Comparison of ENCODE assay signal across 8 mouse cellular contexts in the genomic region with DNA sequence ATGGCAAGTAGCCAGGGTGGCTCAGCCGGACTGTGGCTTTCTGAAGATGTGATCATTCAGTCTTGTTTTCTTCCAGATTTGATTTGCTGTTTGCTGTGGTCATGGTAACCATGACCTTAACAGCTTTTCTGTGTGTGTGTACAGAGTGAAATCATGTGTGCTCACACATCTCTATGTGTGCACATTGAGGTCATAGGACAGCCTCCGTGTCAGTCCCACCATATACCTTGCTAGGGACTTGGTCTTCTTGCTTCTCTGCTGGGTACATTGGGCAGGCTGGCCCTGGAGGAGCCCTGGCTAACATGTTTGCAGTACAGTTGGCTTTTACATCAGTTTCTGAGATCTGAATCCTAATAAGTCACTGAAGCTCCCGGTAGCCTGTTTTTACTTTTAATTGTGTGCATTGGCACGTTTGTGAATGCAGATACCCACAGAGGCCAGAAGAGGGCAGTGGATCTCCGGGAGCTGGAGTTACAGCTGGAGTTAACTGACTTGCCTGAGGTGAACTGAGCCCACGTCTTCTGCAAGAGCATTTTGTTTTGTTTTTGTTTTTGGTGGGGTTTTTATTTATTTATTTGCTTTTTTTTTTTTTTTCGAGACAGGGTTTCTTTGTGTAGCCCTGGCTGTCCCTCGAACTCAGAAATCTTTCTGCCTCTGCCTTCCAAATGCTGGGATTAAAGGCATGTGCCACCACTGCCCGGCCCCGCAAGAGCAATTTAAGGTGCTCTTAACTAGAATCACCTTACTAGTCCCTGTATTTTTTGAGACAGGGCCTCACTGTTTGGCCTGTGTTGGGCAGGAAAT. TPM values are rescaled to one million over a fixed set of nuclear protein-coding genes. Genes with fewer than 3 reads are reported as not detected.
DNase-seq lines count a peak whose midpoint lies in the region; ATAC-seq and TF ChIP-seq lines count a peak whose summit lies in the region.

No protein-coding gene starts in this region.

- ATAC-seq in hindbrain, embryonic 11.5 days (ENCODE audit: low FRiP score) = no peak
- ATAC-seq in hindbrain, embryonic 14.5 days (ENCODE audit: low FRiP score) = no peak
- peak; percentile 90 for ATAC-seq in megakaryocyte-erythroid progenitor cell, adult 5-6 weeks (replicated peaks; ENCODE audit: low FRiP score, low TSS enrichment, poor library complexity, severe bottlenecking)

- peak; percentile 53 for DNase-seq in hindbrain, embryonic 11.5 days (ENCODE audit: low spot score)
- no peak for DNase-seq in hindbrain, embryonic 14.5 days (ENCODE audit: low spot score)
- DNase-seq in CD4-positive helper T cell, adult 2 months (ENCODE audit: low read depth, low spot score) = peak; percentile 68
- peak; percentile 47 for DNase-seq in adipocyte (ENCODE audit: low spot score)
- peak; percentile 60 to 69 for DNase-seq in kidney, postnatal 4 days
- peak; percentile 35 to 62 for DNase-seq in thymus, postnatal 10 days (ENCODE audit: low spot score in 2 of 2)

- H3K36me3 ChIP-seq in hindbrain, embryonic 11.5 days (ENCODE audit: control insufficient read depth, insufficient read depth, low read length) = no peaks in the 10 kb centered on the region
- no peaks in the 10 kb centered on the region for H3K36me3 ChIP-seq in hindbrain, embryonic 14.5 days (replicated peaks; ENCODE audit: control insufficient read depth, insufficient read depth)

- no peaks in the 10 kb centered on the region for H3K4me1 ChIP-seq in hindbrain, embryonic 11.5 days (replicated peaks; ENCODE audit: control insufficient read depth, insufficient read depth, low read length)
- no peaks in the 10 kb centered on the region for H3K4me1 ChIP-seq in hindbrain, embryonic 14.5 days (replicated peaks; ENCODE audit: control insufficient read depth, insufficient read depth, low read length)
- H3K4me1 ChIP-seq in embryonic fibroblast, embryonic 13.5 days (ENCODE audit: control insufficient read depth, insufficient read depth, low read length) = no peaks in the 10 kb centered on the region

- no peak overlapping the region for H3K4me3 ChIP-seq in hindbrain, embryonic 11.5 days (ENCODE audit: low read depth, low read length)
- no peak overlapping the region for H3K4me3 ChIP-seq in hindbrain, embryonic 14.5 days (replicated peaks; ENCODE audit: low read length)
- H3K4me3 ChIP-seq in embryonic fibroblast, embryonic 13.5 days (ENCODE audit: insufficient read depth, low read length) = no peak overlapping the region

- no peak overlapping the region for H3K4me2 ChIP-seq in hindbrain, embryonic 11.5 days (replicated peaks; ENCODE audit: low read depth, low read length)
- no peak overlapping the region for H3K4me2 ChIP-seq in hindbrain, embryonic 14.5 days (replicated peaks)

- WGBS in hindbrain, embryonic 11.5 days = 59% methylated on average over 10 of the region's 10 CpGs
- 56% methylated on average over 10 of the region's 10 CpGs for WGBS in hindbrain, embryonic 14.5 days

- H3K9ac ChIP-seq in hindbrain, embryonic 11.5 days (ENCODE audit: low read depth, low read length) = no peak overlapping the region
- H3K9ac ChIP-seq in hindbrain, embryonic 14.5 days = no peak overlapping the region

- TF ChIP-seq POLR2A in embryonic fibroblast, embryonic 13.5 days (IDR thresholded peaks at IDR 0.05; ENCODE audit: low read depth, low read length) = no peak

- TF ChIP-seq CTCF in embryonic fibroblast, embryonic 13.5 days (IDR thresholded peaks at IDR 0.05; ENCODE audit: borderline replicate concordance, insufficient read depth, low read length) = peak; percentile 42

- H3K27ac ChIP-seq in hindbrain, embryonic 11.5 days (ENCODE audit: low read depth, low read length) = no peak overlapping the region
- no peak overlapping the region for H3K27ac ChIP-seq in hindbrain, embryonic 14.5 days
- H3K27ac ChIP-seq in embryonic fibroblast, embryonic 13.5 days (ENCODE audit: insufficient read depth, low read length) = no peak overlapping the region

- no peaks in the 10 kb centered on the region for H3K27me3 ChIP-seq in hindbrain, embryonic 11.5 days (ENCODE audit: control insufficient read depth, insufficient read depth, low read length)
- H3K27me3 ChIP-seq in hindbrain, embryonic 14.5 days (ENCODE audit: control insufficient read depth, insufficient read depth, low read length) = no peaks in the 10 kb centered on the region

- H3K9me3 ChIP-seq in hindbrain, embryonic 11.5 days (ENCODE audit: control insufficient read depth, low read length) = no peaks in the 10 kb centered on the region
- no peaks in the 10 kb centered on the region for H3K9me3 ChIP-seq in hindbrain, embryonic 14.5 days (ENCODE audit: control insufficient read depth, low read length)

RNA-seq across cellular contexts. Expression of a gene that starts 38.0 kb away (rescaled TPM):
- polyA plus RNA-seq in hindbrain, embryonic 11.5 days (2014; fragmentation: Nextera tagmentation; extraction: Ambion mirVana) = 27.0 and 27.9 TPM in 2 replicates
- polyA plus RNA-seq in hindbrain, embryonic 14.5 days (2014; fragmentation: Nextera tagmentation; extraction: Ambion mirVana) = 10.7 and 12.3 TPM in 2 replicates
- 20.7 and 27.2 TPM in 2 replicates for polyA plus RNA-seq in embryonic fibroblast, embryonic 13.5 days (2011; ENCODE audit: insufficient read length, low read depth, missing spikeins)
- total RNA-seq in megakaryocyte-erythroid progenitor cell, adult 5-6 weeks (2014; fragmentation: Nextera tagmentation) = 28.4 and 42.0 TPM in 2 replicates
- 46.9 and 50.6 TPM in 2 replicates for total RNA-seq in megakaryocyte-erythroid progenitor cell, adult 5-6 weeks (2017)

RNA-seq across cellular contexts. Expression of a gene that starts 46.4 kb away (rescaled TPM):
- 14.7 and 17.7 TPM in 2 replicates for polyA plus RNA-seq in hindbrain, embryonic 11.5 days (2014; fragmentation: Nextera tagmentation; extraction: Ambion mirVana)
- 5.0 and 5.4 TPM in 2 replicates for polyA plus RNA-seq in hindbrain, embryonic 14.5 days (2014; fragmentation: Nextera tagmentation; extraction: Ambion mirVana)
- 7.4 and 11.4 TPM in 2 replicates for polyA plus RNA-seq in embryonic fibroblast, embryonic 13.5 days (2011; ENCODE audit: insufficient read length, low read depth, missing spikeins)
- total RNA-seq in megakaryocyte-erythroid progenitor cell, adult 5-6 weeks (2014; fragmentation: Nextera tagmentation) = 42.8 and 42.9 TPM in 2 replicates
- total RNA-seq in megakaryocyte-erythroid progenitor cell, adult 5-6 weeks (2017) = 49.8 and 50.6 TPM in 2 replicates

RNA-seq across cellular contexts. Expression of a gene that starts 49.9 kb away (rescaled TPM):
- polyA plus RNA-seq in hindbrain, embryonic 11.5 days (2014; fragmentation: Nextera tagmentation; extraction: Ambion mirVana) = 26.1 and 36.1 TPM in 2 replicates
- polyA plus RNA-seq in hindbrain, embryonic 14.5 days (2014; fragmentation: Nextera tagmentation; extraction: Ambion mirVana) = 15.3 and 17.2 TPM in 2 replicates
- polyA plus RNA-seq in embryonic fibroblast, embryonic 13.5 days (2011; ENCODE audit: insufficient read length, low read depth, missing spikeins) = 50.9 and 63.6 TPM in 2 replicates
- 129 and 135 TPM in 2 replicates for total RNA-seq in megakaryocyte-erythroid progenitor cell, adult 5-6 weeks (2014; fragmentation: Nextera tagmentation)
- 104 and 124 TPM in 2 replicates for total RNA-seq in megakaryocyte-erythroid progenitor cell, adult 5-6 weeks (2017)
